Mouse (Mus musculus) left cerebral cortex, adult 8-10 months (tissue): Measurements from ENCODE around the gene Tmem44. TPM values are rescaled to one million over a fixed set of nuclear protein-coding genes. Genes with fewer than 3 reads are reported as not detected.

ENCODE experiments used
- DNase-seq, 2 experiments: peaks; one replicate each; pipeline ENCODE4 v3.0.0; 2022; ENCODE audit warnings: low spot score in 2 of 2
- total RNA-seq, 4 experiments: library from RNA; stranded (reverse); gene quantifications; 2 replicates each; pipeline ENCODE4 v1.2.4; 2022

Tmem44 gene
- total RNA-seq, 4 experiments from 2014 or later: 52.0 to 52.9 (median 52.4) TPM

- DNase-seq: no peak
Observed at GRCm38 (mm10) chr16:30518635-30519034, 32.0 kb downstream of the Tmem44 start.

- DNase-seq: no peak
Observed at GRCm38 (mm10) chr16:30517666-30518283, 32.9 kb downstream of the Tmem44 start.

GRCm38 (mm10) chr16:30516993-30517392 is 33.6 kb downstream of the Tmem44 start:
- no peak for DNase-seq

- no peak for DNase-seq
Observed at GRCm38 (mm10) chr16:30515418-30515817, 35.2 kb downstream of the Tmem44 start.

GRCm38 (mm10) chr16:30513050-30514024 is 37.3 kb downstream of the Tmem44 start:
- DNase-seq: no peak

GRCm38 (mm10) chr16:30512375-30513049 is 38.1 kb downstream of the Tmem44 start:
- DNase-seq: no peak

GRCm38 (mm10) chr16:30511563-30512340 is 38.9 kb downstream of the Tmem44 start:
- DNase-seq: no peak

GRCm38 (mm10) chr16:30510504-30511451 is 39.9 kb downstream of the Tmem44 start:
- DNase-seq: peak; percentile 76 to 77

- DNase-seq: no peak
Observed at GRCm38 (mm10) chr16:30510091-30510490, 40.6 kb downstream of the Tmem44 start.

GRCm38 (mm10) chr16:30509340-30509739 is 41.3 kb downstream of the Tmem44 start:
- DNase-seq: no peak

GRCm38 (mm10) chr16:30508738-30509137 is 41.9 kb downstream of the Tmem44 start:
- DNase-seq: no peak

GRCm38 (mm10) chr16:30507120-30507519 is 43.5 kb downstream of the Tmem44 start:
- DNase-seq: no peak

GRCm38 (mm10) chr16:30505311-30506031 is 45.2 kb downstream of the Tmem44 start:
- DNase-seq: no peak

GRCm38 (mm10) chr16:30504856-30505255 is 45.8 kb downstream of the Tmem44 start:
- DNase-seq: no peak

- DNase-seq: no peak
Observed at GRCm38 (mm10) chr16:30503958-30504357, 46.7 kb downstream of the Tmem44 start.

GRCm38 (mm10) chr16:30502221-30502891 is 48.3 kb downstream of the Tmem44 start:
- DNase-seq: no peak

GRCm38 (mm10) chr16:30501621-30502020 is 49.0 kb downstream of the Tmem44 start:
- DNase-seq: no peak

GRCm38 (mm10) chr16:30500223-30500622 is 50.4 kb downstream of the Tmem44 start:
- DNase-seq: no peak
